Mouse (Mus musculus) heart, embryonic 15.5 days (tissue): Measurements from ENCODE around the gene Nuak2. TPM values are rescaled to one million over a fixed set of nuclear protein-coding genes. Genes with fewer than 3 reads are reported as not detected.
"Not testable (repeated sequence)": the region's sequence is repeated elsewhere in the genome, so short reads cannot be mapped to it uniquely, and the experiment has no call there.

ENCODE experiments used
- ATAC-seq: fragments of 200-750 bp; cut with Nextera tagmentation; replicated peaks from 2 replicates; pipeline ENCODE4 v1.8.0; 2017; ENCODE audit warnings: low read depth, moderate TSS enrichment; ENCODE audit not compliant: insufficient number of reproducible peaks, insufficient read depth, low FRiP score
- H3K27ac ChIP-seq: fragments of 300-500 bp; sonication (generic); 2 replicates; pipeline ENCODE4 v1.5.1; 2015; ENCODE audit warnings: mild to moderate bottlenecking, inconsistent platforms
- H3K27me3 ChIP-seq: fragments of 300-500 bp; sonication (generic); 2 replicates; pipeline ENCODE4 v1.6.1; 2015; ENCODE audit warnings: inconsistent platforms
- H3K36me3 ChIP-seq: fragments of 300-500 bp; sonication (generic); 2 replicates; pipeline ENCODE4 v1.6.1; 2015; ENCODE audit warnings: mild to moderate bottlenecking, inconsistent platforms
- H3K4me1 ChIP-seq: fragments of 300-500 bp; sonication (generic); replicated peaks from 2 replicates; pipeline ENCODE4 v1.6.1; 2015; ENCODE audit warnings: inconsistent platforms
- H3K4me2 ChIP-seq: fragments of 300-500 bp; sonication (generic); 2 replicates; pipeline ENCODE4 v1.6.1; 2015; ENCODE audit warnings: inconsistent platforms, mild to moderate bottlenecking, moderate library complexity
- H3K4me3 ChIP-seq: fragments of 300-500 bp; sonication (generic); 2 replicates; pipeline ENCODE4 v1.5.1; 2015; ENCODE audit warnings: mild to moderate bottlenecking, inconsistent platforms
- H3K9ac ChIP-seq: fragments of 300-500 bp; sonication (generic); 2 replicates; pipeline ENCODE4 v1.6.1; 2015; ENCODE audit warnings: mild to moderate bottlenecking, inconsistent platforms
- H3K9me3 ChIP-seq: fragments of 300-500 bp; sonication (generic); replicated peaks from 2 replicates; pipeline ENCODE4 v1.6.1; 2016; ENCODE audit warnings: inconsistent platforms
- WGBS: fragments of 180-500 bp; shearing (Covaris S2); methylation state at CpG from one replicate; pipeline ENCODE4 v1.1.7; 2015; ENCODE audit warnings: mixed read lengths; 5-methylcytosine and 5-hydroxymethylcytosine counted together
- polyA plus RNA-seq: library from polyadenylated mRNA; unstranded; fragments of >200 nt; fragmentation: Nextera tagmentation; extraction: Ambion mirVana; gene quantifications from 2 replicates; pipeline ENCODE4 v1.2.1, GENCODE M21; 2015

Nuak2 gene
- polyA plus RNA-seq = 3.0 and 3.7 TPM in 2 replicates

- Histone ChIP-seq H3K9ac (peak within 1 kb of the TSS; percentile 62), H3K4me3 (peak within 1 kb of the TSS; percentile 69), H3K36me3 (no peaks in the 10 kb centered on the region), H3K4me2 (peak within 1 kb of the TSS; percentile 99), H3K9me3 (no peaks in the 10 kb centered on the region), H3K27ac (no peak within 1 kb of the TSS), H3K4me1 (peaks cover 50% of the 10 kb centered on the region), H3K27me3 (peaks cover 9% of the 10 kb centered on the region; the same call in 1 of the 2 replicates)
- peak; percentile 70 for ATAC-seq
- under 1% methylated on average over 67 of the region's 67 CpGs for WGBS
Measured at GRCm38 (mm10) chr1:132315889-132316624, at the start of gene Nuak2. Nuak2 (plus strand) TSS chr1:132316126.

GRCm38 (mm10) chr1:132266791-132267557 is 49.0 kb upstream of the Nuak2 start:
- WGBS = 30% methylated on average over 8 of the region's 8 CpGs
- H3K9me3 ChIP-seq = no peaks in the 10 kb centered on the region
- H3K4me1 ChIP-seq = peaks cover 13% of the 10 kb centered on the region; the same call in 1 of the 2 replicates
- H3K27ac ChIP-seq = peak overlapping the region; percentile 25; the same call in 1 of the 2 replicates
- no peaks in the 10 kb centered on the region for H3K27me3 ChIP-seq
- H3K9ac ChIP-seq = no peak overlapping the region
- no peak overlapping the region for H3K4me3 ChIP-seq
- no peak for ATAC-seq
- no peaks in the 10 kb centered on the region for H3K36me3 ChIP-seq
- 0 out of 2 replicates have a peak overlapping the region, but pooled peaks have one; percentile 6 for H3K4me2 ChIP-seq

- WGBS = 58% methylated on average over 2 of the region's 2 CpGs
- Histone ChIP-seq H3K4me1 (peaks cover 13% of the 10 kb centered on the region; the same call in 1 of the 2 replicates), H3K9ac (no peak overlapping the region), H3K36me3 (no peaks in the 10 kb centered on the region), H3K4me3 (no peak overlapping the region), H3K27ac (no peak overlapping the region), H3K27me3 (no peaks in the 10 kb centered on the region), H3K9me3 (no peaks in the 10 kb centered on the region), H3K4me2 (no peak overlapping the region)
- ATAC-seq = no peak
Measured at GRCm38 (mm10) chr1:132267959-132268358, 48.0 kb upstream of the Nuak2 start.

GRCm38 (mm10) chr1:132268418-132269060 is 47.4 kb upstream of the Nuak2 start:
- Histone ChIP-seq H3K4me3 (no peak overlapping the region), H3K27ac (no peak overlapping the region), H3K4me2 (no peak overlapping the region), H3K4me1 (peaks cover 13% of the 10 kb centered on the region; the same call in 1 of the 2 replicates), H3K36me3 (no peaks in the 10 kb centered on the region), H3K9ac (no peak overlapping the region), H3K27me3 (no peaks in the 10 kb centered on the region), H3K9me3 (no peaks in the 10 kb centered on the region)
- 66% methylated on average over 7 of the region's 7 CpGs for WGBS
- no peak for ATAC-seq

- Histone ChIP-seq H3K4me3 (no peak overlapping the region), H3K4me1 (peaks cover 13% of the 10 kb centered on the region; the same call in 1 of the 2 replicates), H3K36me3 (no peaks in the 10 kb centered on the region), H3K27ac (no peak overlapping the region), H3K4me2 (no peak overlapping the region), H3K27me3 (no peaks in the 10 kb centered on the region), H3K9me3 (no peaks in the 10 kb centered on the region), H3K9ac (no peak overlapping the region)
- no peak for ATAC-seq
- WGBS = 76% methylated on average over 3 of the region's 3 CpGs
Measured at GRCm38 (mm10) chr1:132271237-132271636, 44.7 kb upstream of the Nuak2 start.

GRCm38 (mm10) chr1:132276694-132277093 is 39.2 kb upstream of the Nuak2 start:
- no peaks in the 10 kb centered on the region for H3K4me1 ChIP-seq
- H3K4me3 ChIP-seq = no peak overlapping the region
- H3K9me3 ChIP-seq = no peaks in the 10 kb centered on the region
- no peak overlapping the region for H3K27ac ChIP-seq
- H3K9ac ChIP-seq = no peak overlapping the region
- ATAC-seq = no peak
- 69% methylated on average over 3 of the region's 3 CpGs for WGBS
- no peak overlapping the region for H3K4me2 ChIP-seq
- H3K27me3 ChIP-seq = no peaks in the 10 kb centered on the region
- no peaks in the 10 kb centered on the region for H3K36me3 ChIP-seq

- no peak for ATAC-seq
- Histone ChIP-seq H3K4me2 (no peak overlapping the region), H3K27me3 (no peaks in the 10 kb centered on the region), H3K4me1 (no peaks in the 10 kb centered on the region), H3K4me3 (no peak overlapping the region), H3K36me3 (no peaks in the 10 kb centered on the region), H3K9me3 (no peaks in the 10 kb centered on the region), H3K27ac (no peak overlapping the region), H3K9ac (no peak overlapping the region)
- 49% methylated on average over 6 of the region's 6 CpGs for WGBS
Measured at GRCm38 (mm10) chr1:132277124-132277523, 38.8 kb upstream of the Nuak2 start.

- not testable (repeated sequence) for H3K4me2 ChIP-seq, H3K4me3 ChIP-seq, H3K4me1 ChIP-seq, ATAC-seq, H3K27me3 ChIP-seq, H3K9me3 ChIP-seq, H3K9ac ChIP-seq, H3K27ac ChIP-seq, H3K36me3 ChIP-seq
- WGBS = 73% methylated on average over 6 of the region's 6 CpGs
Measured at GRCm38 (mm10) chr1:132280636-132281035, 35.3 kb upstream of the Nuak2 start.

GRCm38 (mm10) chr1:132281523-132282176 is 34.3 kb upstream of the Nuak2 start:
- no peak for ATAC-seq
- Histone ChIP-seq H3K27me3 (0 out of 2 replicates have a peak, but pooled peaks cover 4% of the 10 kb centered on the region), H3K9ac (no peak overlapping the region), H3K27ac (no peak overlapping the region), H3K4me3 (no peak overlapping the region), H3K9me3 (no peaks in the 10 kb centered on the region), H3K4me1 (no peaks in the 10 kb centered on the region), H3K4me2 (no peak overlapping the region), H3K36me3 (no peaks in the 10 kb centered on the region)
- WGBS = 38% methylated on average over 8 of the region's 8 CpGs

GRCm38 (mm10) chr1:132282177-132282536 is 33.8 kb upstream of the Nuak2 start:
- Histone ChIP-seq H3K4me2 (no peak overlapping the region), H3K27me3 (0 out of 2 replicates have a peak, but pooled peaks cover 4% of the 10 kb centered on the region), H3K36me3 (no peaks in the 10 kb centered on the region), H3K27ac (no peak overlapping the region), H3K9me3 (no peaks in the 10 kb centered on the region), H3K9ac (no peak overlapping the region), H3K4me3 (no peak overlapping the region), H3K4me1 (no peaks in the 10 kb centered on the region; the same call in 1 of the 2 replicates)
- WGBS = 88% methylated on average over 2 of the region's 2 CpGs
- ATAC-seq = no peak

- no peaks in the 10 kb centered on the region for H3K9me3 ChIP-seq
- no peak overlapping the region for H3K4me3 ChIP-seq
- ATAC-seq = no peak
- 0 out of 2 replicates have a peak, but pooled peaks cover 4% of the 10 kb centered on the region for H3K27me3 ChIP-seq
- H3K36me3 ChIP-seq = no peaks in the 10 kb centered on the region
- peaks cover 8% of the 10 kb centered on the region for H3K4me1 ChIP-seq
- 81% methylated on average over 13 of the region's 13 CpGs for WGBS
- H3K27ac ChIP-seq = no peak overlapping the region
- no peak overlapping the region for H3K4me2 ChIP-seq
- no peak overlapping the region for H3K9ac ChIP-seq
Measured at GRCm38 (mm10) chr1:132283018-132283417, 32.9 kb upstream of the Nuak2 start.
